Mouse (Mus musculus) ES-E14 (cell line): ENCODE data around the gene Ugt1a7c.

Source experiments
- CHD2 ChIP-seq: IDR thresholded peaks from 2 replicates; pipeline ENCODE4 v1.6.1; 2014; ENCODE audit warnings: mild to moderate bottlenecking, low read depth, low read length, inconsistent platforms
- HCFC1 ChIP-seq: IDR thresholded peaks from 2 replicates; pipeline ENCODE4 v1.6.1; 2012; ENCODE audit warnings: low read length, inconsistent platforms, borderline replicate concordance; ENCODE audit not compliant: insufficient read depth
- MAFK ChIP-seq: IDR thresholded peaks from 2 replicates; pipeline ENCODE4 v1.6.1; 2014; ENCODE audit warnings: mild to moderate bottlenecking, low read depth, low read length, inconsistent platforms; ENCODE audit not compliant: insufficient read depth
- ZC3H11A ChIP-seq: IDR thresholded peaks from 2 replicates; pipeline ENCODE4 v1.6.1; 2012; ENCODE audit warnings: low read depth, mild to moderate bottlenecking, inconsistent platforms, low read length, borderline replicate concordance
- ZNF384 ChIP-seq: IDR thresholded peaks from 2 replicates; pipeline ENCODE4 v1.6.1; 2012; ENCODE audit warnings: low read depth, low read length, inconsistent platforms

DNA sequence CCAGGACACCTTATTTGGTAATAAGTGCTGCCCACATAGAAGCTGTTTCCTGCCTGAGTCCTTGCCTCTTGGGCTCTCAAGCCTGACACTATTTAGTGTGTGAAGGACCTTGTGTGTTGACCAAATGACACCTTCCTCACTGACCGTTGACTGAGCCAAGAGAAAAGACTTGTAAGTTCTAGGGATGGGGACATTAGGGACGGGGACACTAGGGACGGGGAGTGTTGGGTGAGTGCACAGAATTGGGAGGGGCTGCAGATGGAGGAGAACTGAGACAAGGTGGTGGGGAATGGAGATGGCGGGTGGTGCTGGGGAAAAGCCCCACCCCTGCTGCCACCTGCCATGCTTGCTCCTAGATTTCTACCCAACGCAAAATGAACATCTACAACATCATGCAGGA lies 135.1 kb downstream of the Ugt1a7c start:
- TF ChIP-seq MAFK: no peak
- TF ChIP-seq ZC3H11A: no peak
- TF ChIP-seq ZNF384: no peak
- TF ChIP-seq HCFC1: no peak
- TF ChIP-seq CHD2: no peak
